Mouse (Mus musculus) midbrain, embryonic 14.5 days (tissue): Measurements from ENCODE around the gene Brinp1. TPM values are rescaled to one million over a fixed set of nuclear protein-coding genes. Genes with fewer than 3 reads are reported as not detected.

Experiments used
- ATAC-seq: fragments of 200-750 bp; cut with Nextera tagmentation; 2 replicates; pipeline ENCODE4 v1.8.0; 2017; ENCODE audit warnings: moderate number of reproducible peaks, moderate library complexity; ENCODE audit not compliant: low FRiP score, low TSS enrichment
- DNase-seq: peaks from one replicate; pipeline ENCODE4 v3.0.0-alpha.2; 2015
- H3K27ac ChIP-seq: fragments of 300-500 bp; sonication (generic); replicated peaks from 2 replicates; pipeline ENCODE4 v1.5.1; 2014; ENCODE audit warnings: mild to moderate bottlenecking, low read depth, low read length, moderate library complexity
- H3K27me3 ChIP-seq: fragments of 300-500 bp; sonication (generic); 2 replicates; pipeline ENCODE4 v1.6.1; 2014; ENCODE audit warnings: low read length, control low read depth, mixed read lengths; ENCODE audit not compliant: control insufficient read depth, insufficient read depth
- H3K36me3 ChIP-seq: fragments of 300-500 bp; sonication (generic); 2 replicates; pipeline ENCODE4 v1.6.1; 2014; ENCODE audit warnings: low read length, control low read depth; ENCODE audit not compliant: control insufficient read depth, insufficient read depth
- H3K4me1 ChIP-seq: fragments of 300-500 bp; sonication (generic); 2 replicates; pipeline ENCODE4 v1.6.1; 2014; ENCODE audit warnings: mild to moderate bottlenecking, antibody characterized with exemption, low read length, control low read depth; ENCODE audit not compliant: control insufficient read depth, insufficient read depth
- H3K4me2 ChIP-seq: fragments of 300-500 bp; sonication (generic); 2 replicates; pipeline ENCODE4 v1.6.1; 2014; ENCODE audit warnings: mild to moderate bottlenecking, low read length, moderate library complexity
- H3K4me3 ChIP-seq: fragments of 300-500 bp; sonication (generic); replicated peaks from 2 replicates; pipeline ENCODE4 v1.5.1; 2014; ENCODE audit warnings: low read depth, low read length
- H3K9ac ChIP-seq: fragments of 300-500 bp; sonication (generic); replicated peaks from 2 replicates; pipeline ENCODE4 v1.6.1; 2014; ENCODE audit warnings: mild to moderate bottlenecking, low read length, moderate library complexity
- H3K9me3 ChIP-seq: fragments of 300-500 bp; sonication (generic); 2 replicates; pipeline ENCODE4 v1.6.1; 2016; ENCODE audit warnings: low read length, control low read depth, mixed read lengths; ENCODE audit not compliant: control insufficient read depth
- WGBS: fragments of 180-500 bp; shearing (Covaris S2); extraction: QIAGEN DNeasy Blood & Tissue Kit; methylation state at CpG from one replicate; pipeline ENCODE4 v1.1.7; 2014; 5-methylcytosine and 5-hydroxymethylcytosine counted together
- polyA plus RNA-seq: library from polyadenylated mRNA; unstranded; fragments of >200 nt; fragmentation: Nextera tagmentation; extraction: Ambion mirVana; gene quantifications from 2 replicates; pipeline ENCODE4 v1.2.1, GENCODE M21; 2014

Brinp1 gene
- polyA plus RNA-seq = 41.5 and 43.4 TPM in 2 replicates

GRCm38 (mm10) chr4:68954322-68954901 lies at the start of gene Brinp1:
Brinp1 (minus strand) TSS chr4:68954397.
- under 1% methylated on average over 33 of the region's 33 CpGs for WGBS
- Histone ChIP-seq H3K4me2 (peak within 1 kb of the TSS; percentile 75), H3K9ac (peak within 1 kb of the TSS; percentile 72), H3K27me3 (peaks cover 3% of the 10 kb centered on the region; the same call in 1 of the 2 replicates), H3K4me1 (no peaks in the 10 kb centered on the region), H3K4me3 (peak within 1 kb of the TSS; percentile 60), H3K36me3 (no peaks in the 10 kb centered on the region), H3K9me3 (no peaks in the 10 kb centered on the region), H3K27ac (peak within 1 kb of the TSS; percentile 72)
- DNase-seq (peak; percentile 91), ATAC-seq (peak; percentile 93)

GRCm38 (mm10) chr4:68957265-68957664 lies 3.1 kb upstream of the Brinp1 start:
- WGBS = 83% methylated on average over 2 of the region's 2 CpGs
- DNase-seq (no peak), ATAC-seq (no peak)
- Histone ChIP-seq H3K4me1 (no peaks in the 10 kb centered on the region), H3K4me3 (no peak overlapping the region), H3K4me2 (no peak overlapping the region), H3K9me3 (no peaks in the 10 kb centered on the region), H3K9ac (no peak overlapping the region), H3K27me3 (peaks cover 3% of the 10 kb centered on the region; the same call in 1 of the 2 replicates), H3K27ac (no peak overlapping the region), H3K36me3 (no peaks in the 10 kb centered on the region)

- Histone ChIP-seq H3K27ac (no peak overlapping the region), H3K27me3 (peaks cover 3% of the 10 kb centered on the region; the same call in 1 of the 2 replicates), H3K9ac (no peak overlapping the region), H3K4me3 (no peak overlapping the region), H3K4me1 (no peaks in the 10 kb centered on the region), H3K9me3 (no peaks in the 10 kb centered on the region), H3K36me3 (no peaks in the 10 kb centered on the region), H3K4me2 (no peak overlapping the region)
- ATAC-seq = no peak
- peak; percentile 62 for DNase-seq
- WGBS = 13% methylated on average over 4 of the region's 4 CpGs
Measured at GRCm38 (mm10) chr4:68955621-68956020, 1.4 kb upstream of the Brinp1 start.

- Histone ChIP-seq H3K27ac (peak overlapping the region; percentile 72), H3K27me3 (peaks cover 3% of the 10 kb centered on the region; the same call in 1 of the 2 replicates), H3K36me3 (no peaks in the 10 kb centered on the region), H3K9me3 (no peaks in the 10 kb centered on the region), H3K4me2 (peak overlapping the region; percentile 75), H3K4me3 (peak overlapping the region; percentile 60), H3K4me1 (no peaks in the 10 kb centered on the region), H3K9ac (peak overlapping the region; percentile 72)
- ATAC-seq (peak; percentile 53), DNase-seq (peak; percentile 73)
- WGBS = 1% methylated on average over 39 of the region's 40 CpGs
Measured at GRCm38 (mm10) chr4:68953667-68954321, 403 bp downstream of the Brinp1 start.

GRCm38 (mm10) chr4:68953131-68953551 lies 1.1 kb downstream of the Brinp1 start:
- no peaks in the 10 kb centered on the region for H3K36me3 ChIP-seq
- 0 out of 2 replicates have a peak, but pooled peaks have one; percentile 2 for ATAC-seq
- H3K4me3 ChIP-seq = peak overlapping the region; percentile 60
- H3K4me2 ChIP-seq = peak overlapping the region; percentile 75
- peak overlapping the region; percentile 72 for H3K9ac ChIP-seq
- H3K27ac ChIP-seq = 0 out of 2 replicates have a peak overlapping the region, but pooled peaks have one; percentile 72
- H3K4me1 ChIP-seq = no peaks in the 10 kb centered on the region
- H3K27me3 ChIP-seq = peaks cover 3% of the 10 kb centered on the region; the same call in 1 of the 2 replicates
- peak; percentile 58 for DNase-seq
- no peaks in the 10 kb centered on the region for H3K9me3 ChIP-seq
- 9% methylated on average over 8 of the region's 8 CpGs for WGBS

GRCm38 (mm10) chr4:68950556-68950955 lies 3.6 kb downstream of the Brinp1 start:
- Histone ChIP-seq H3K9me3 (no peaks in the 10 kb centered on the region), H3K4me1 (no peaks in the 10 kb centered on the region), H3K27ac (no peak overlapping the region), H3K27me3 (no peaks in the 10 kb centered on the region; the same call in 1 of the 2 replicates), H3K4me3 (no peak overlapping the region), H3K36me3 (no peaks in the 10 kb centered on the region), H3K4me2 (peak overlapping the region; percentile 40), H3K9ac (no peak overlapping the region)
- DNase-seq = peak; percentile 93
- no peak for ATAC-seq
- 1% methylated on average over 2 of the region's 2 CpGs for WGBS

- Histone ChIP-seq H3K9me3 (no peaks in the 10 kb centered on the region), H3K27me3 (no peaks in the 10 kb centered on the region), H3K27ac (no peak overlapping the region), H3K4me2 (no peak overlapping the region), H3K36me3 (no peaks in the 10 kb centered on the region), H3K9ac (no peak overlapping the region), H3K4me3 (no peak overlapping the region), H3K4me1 (no peaks in the 10 kb centered on the region)
- WGBS = 88% methylated on average over 2 of the region's 2 CpGs
- DNase-seq (no peak), ATAC-seq (no peak)
Measured at GRCm38 (mm10) chr4:68942938-68943337, 11.3 kb downstream of the Brinp1 start.

- no peak overlapping the region for H3K4me2 ChIP-seq
- no peak for DNase-seq
- H3K9ac ChIP-seq = no peak overlapping the region
- H3K27me3 ChIP-seq = no peaks in the 10 kb centered on the region
- H3K27ac ChIP-seq = no peak overlapping the region
- no peak for ATAC-seq
- no peaks in the 10 kb centered on the region for H3K4me1 ChIP-seq
- 68% methylated on average over 3 of the region's 3 CpGs for WGBS
- H3K9me3 ChIP-seq = no peaks in the 10 kb centered on the region
- H3K36me3 ChIP-seq = no peaks in the 10 kb centered on the region
- H3K4me3 ChIP-seq = no peak overlapping the region
Measured at GRCm38 (mm10) chr4:68930022-68930421, 24.2 kb downstream of the Brinp1 start.
